Mouse (Mus musculus): ENCODE results near the gene Cfi. TPM values are rescaled to one million over a fixed set of nuclear protein-coding genes. Genes with fewer than 3 reads are reported as not detected.
A peak's percentile ranks its signal among the peaks of the same experiment; 100 is the strongest.

The Cfi gene
- 0.35 and 0.48 TPM in 2 replicates for polyA plus RNA-seq (2015; fragmentation: Nextera tagmentation; extraction: Ambion mirVana)

DNA sequence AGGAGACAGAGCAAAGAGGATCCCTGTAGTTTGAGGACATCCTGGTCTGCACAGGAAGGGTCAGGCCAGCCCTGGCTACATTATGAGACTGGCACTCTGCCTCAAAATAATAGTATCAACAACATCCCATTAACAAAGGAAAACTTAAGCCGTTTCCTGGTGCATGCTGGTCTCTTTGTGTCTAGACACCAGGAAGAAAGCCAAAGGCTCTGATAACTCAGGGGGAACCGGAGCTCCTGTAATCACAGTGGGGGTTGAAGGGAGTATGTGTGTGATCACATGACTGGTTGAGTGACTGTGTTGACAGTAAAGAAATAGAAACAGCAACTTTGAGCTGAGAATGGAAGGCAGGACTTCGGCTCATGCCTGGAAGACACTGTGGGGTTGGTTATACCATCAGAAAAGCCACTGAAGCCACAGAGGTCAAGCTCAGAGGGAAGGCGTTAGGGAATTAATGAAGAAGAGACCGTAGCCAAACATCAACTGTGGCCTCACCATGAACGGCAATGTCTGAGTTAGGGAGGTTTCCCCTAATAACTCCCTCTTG, at the start of gene Cfi:
Cfi (plus strand) TSS at position 497 of the 547 bp plus-strand sequence.
- Histone ChIP-seq H3K4me3 (replicated peaks) (no peak within 1 kb of the TSS), H3K4me2 (replicated peaks) (peak within 1 kb of the TSS; percentile 10; the same call in 1 of the 2 replicates), H3K27ac (replicated peaks) (no peak within 1 kb of the TSS), H3K36me3 (no peaks in the 10 kb centered on the region), H3K4me1 (no peaks in the 10 kb centered on the region; the same call in 1 of the 2 replicates), H3K9me3 (replicated peaks) (no peaks in the 10 kb centered on the region), H3K27me3 (peaks cover 3% of the 10 kb centered on the region; the same call in 1 of the 2 replicates), H3K9ac (no peak within 1 kb of the TSS)
- ATAC-seq (ENCODE audit: insufficient number of reproducible peaks, low FRiP score, low TSS enrichment, low read depth): no peak
- 61% methylated on average over 6 of the region's 6 CpGs for WGBS

DNA sequence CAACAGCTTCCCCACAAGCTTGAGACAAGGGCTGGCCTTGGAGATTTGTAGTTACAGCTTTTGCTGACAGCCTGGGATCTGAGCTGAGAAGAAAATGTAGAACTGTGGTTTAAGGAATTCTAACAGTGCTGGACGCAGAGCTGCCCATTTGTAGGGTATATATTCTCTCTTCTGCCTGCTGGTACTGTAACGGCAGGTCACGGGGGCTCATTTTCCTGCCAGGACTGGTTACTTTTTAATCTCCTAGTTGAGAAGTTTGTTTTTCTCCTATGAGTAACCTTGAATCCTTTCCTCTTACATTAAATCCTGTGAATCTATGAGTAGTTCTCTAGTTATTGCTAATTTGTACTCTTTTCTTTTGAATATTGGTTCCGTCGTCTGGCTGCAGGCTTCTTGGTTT, 41.9 kb upstream of the Cfi start:
- 84% methylated on average over 5 of the region's 5 CpGs for WGBS

DNA sequence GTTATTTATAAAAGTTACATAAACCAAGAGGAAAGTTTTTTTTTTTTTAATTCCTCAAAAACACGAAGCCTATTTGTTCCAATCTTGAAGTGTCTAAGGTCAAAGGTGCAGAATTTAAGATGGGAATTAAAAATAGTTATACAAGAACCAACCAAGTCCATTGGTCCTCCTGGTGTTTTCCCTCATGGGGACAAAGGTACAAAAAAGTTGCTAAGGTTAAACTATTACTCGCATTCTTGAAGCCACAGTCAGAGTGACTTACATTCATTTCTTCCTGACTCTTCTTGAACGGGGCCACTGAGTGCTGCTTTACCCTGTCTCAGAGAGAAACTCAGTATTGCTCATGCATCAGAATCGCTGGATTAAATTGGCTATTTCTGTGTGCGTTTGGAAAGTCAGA, 38.3 kb upstream of the Cfi start:
- WGBS: 73% methylated on average over 5 of the region's 5 CpGs
- H3K4me1 ChIP-seq: no peaks in the 10 kb centered on the region
- no peak overlapping the region for H3K9ac ChIP-seq
- no peak overlapping the region for H3K27ac ChIP-seq (replicated peaks)
- H3K36me3 ChIP-seq: no peaks in the 10 kb centered on the region
- H3K4me3 ChIP-seq (replicated peaks): no peak overlapping the region
- H3K4me2 ChIP-seq (replicated peaks): no peak overlapping the region
- ATAC-seq (ENCODE audit: insufficient number of reproducible peaks, low FRiP score, low TSS enrichment, low read depth): no peak
- H3K27me3 ChIP-seq: no peaks in the 10 kb centered on the region
- no peaks in the 10 kb centered on the region for H3K9me3 ChIP-seq (replicated peaks)

More for the DNA sequence above, 41.9 kb upstream of the Cfi start:
- H3K4me2 ChIP-seq (replicated peaks): no peak overlapping the region
- H3K4me1 ChIP-seq: no peaks in the 10 kb centered on the region
- no peaks in the 10 kb centered on the region for H3K36me3 ChIP-seq
- H3K4me3 ChIP-seq (replicated peaks): no peak overlapping the region
- H3K9ac ChIP-seq: no peak overlapping the region
- no peak for ATAC-seq (ENCODE audit: insufficient number of reproducible peaks, low FRiP score, low TSS enrichment, low read depth)
- H3K9me3 ChIP-seq (replicated peaks): no peaks in the 10 kb centered on the region
- H3K27ac ChIP-seq (replicated peaks): no peak overlapping the region
- H3K27me3 ChIP-seq: no peaks in the 10 kb centered on the region

DNA sequence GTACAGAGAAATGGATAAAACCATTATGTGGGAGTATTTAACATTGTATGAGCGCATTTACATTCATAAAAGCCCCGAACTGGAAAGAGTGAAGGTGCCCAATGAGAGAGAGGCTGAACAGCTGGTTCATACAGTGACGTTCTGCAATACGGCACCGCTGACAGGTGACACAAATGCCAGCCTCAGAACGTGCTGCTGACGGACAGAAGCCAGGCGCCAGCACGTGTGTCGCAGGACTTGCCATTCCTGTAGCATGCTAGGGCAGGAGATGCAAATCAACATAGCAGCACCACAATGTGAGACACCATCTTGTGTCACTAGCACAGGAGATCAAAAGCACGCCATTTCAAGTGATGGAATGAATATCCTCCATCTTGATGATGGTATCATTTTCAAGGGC, 37.1 kb upstream of the Cfi start:
- WGBS: 74% methylated on average over 11 of the region's 11 CpGs
- no peak for ATAC-seq (ENCODE audit: insufficient number of reproducible peaks, low FRiP score, low TSS enrichment, low read depth)
- no peaks in the 10 kb centered on the region for H3K4me1 ChIP-seq

DNA sequence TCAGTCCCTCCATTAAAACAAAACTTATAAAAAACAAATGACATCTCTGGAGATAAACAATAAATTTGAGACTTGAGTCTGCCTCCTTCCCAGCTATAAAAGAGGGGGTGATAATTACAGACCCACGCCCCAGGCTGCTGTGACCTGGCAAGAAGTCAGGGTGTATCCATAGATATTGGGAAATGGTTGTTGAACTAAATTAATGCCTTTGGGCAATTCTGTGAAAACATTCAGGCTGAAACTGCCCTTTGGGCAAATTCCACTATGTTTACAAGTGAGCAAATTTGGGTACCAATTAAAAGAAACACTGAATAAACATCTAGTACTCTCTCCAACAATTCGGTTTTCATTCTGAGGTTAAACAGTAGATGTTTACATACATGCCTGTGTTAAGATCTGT, 36.7 kb upstream of the Cfi start:
- ATAC-seq (ENCODE audit: insufficient number of reproducible peaks, low FRiP score, low TSS enrichment, low read depth): no peak
- Histone ChIP-seq H3K4me3 (replicated peaks) (no peak overlapping the region), H3K27me3 (no peaks in the 10 kb centered on the region), H3K27ac (replicated peaks) (no peak overlapping the region), H3K9ac (no peak overlapping the region), H3K9me3 (replicated peaks) (no peaks in the 10 kb centered on the region), H3K36me3 (no peaks in the 10 kb centered on the region), H3K4me2 (replicated peaks) (no peak overlapping the region), H3K4me1 (no peaks in the 10 kb centered on the region)
- WGBS: 67% methylated on average over 2 of the region's 2 CpGs

More for the DNA sequence above, 37.1 kb upstream of the Cfi start:
- Histone ChIP-seq H3K9me3 (replicated peaks) (no peaks in the 10 kb centered on the region), H3K9ac (no peak overlapping the region), H3K27ac (replicated peaks) (no peak overlapping the region), H3K27me3 (no peaks in the 10 kb centered on the region), H3K4me3 (replicated peaks) (no peak overlapping the region), H3K36me3 (no peaks in the 10 kb centered on the region), H3K4me2 (replicated peaks) (no peak overlapping the region)

DNA sequence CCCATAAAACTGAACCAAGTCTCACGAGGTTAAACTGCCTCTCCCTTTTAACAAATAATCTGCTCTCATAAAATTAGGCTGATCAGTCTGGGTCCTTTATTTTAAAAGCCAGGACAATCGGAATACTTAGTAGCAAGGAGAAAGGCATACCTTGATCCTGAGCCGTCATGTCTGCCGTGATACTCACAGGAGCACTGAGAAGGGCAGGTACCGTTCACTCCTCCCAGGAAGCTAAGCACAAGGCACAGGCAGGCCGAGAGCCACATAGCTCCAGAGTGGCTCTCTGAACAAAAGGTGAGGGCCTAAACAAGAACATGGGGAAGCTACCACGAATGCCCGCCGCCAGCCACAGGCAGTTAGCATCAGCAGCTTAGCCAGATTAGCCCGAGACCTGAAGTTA, 31.9 kb upstream of the Cfi start, which contains the start of gene Lrit3:
Lrit3 (minus strand) TSS at position 266 of the 400 bp plus-strand sequence.
- Histone ChIP-seq H3K36me3 (no peaks in the 10 kb centered on the region), H3K4me1 (no peaks in the 10 kb centered on the region), H3K27ac (replicated peaks) (no peak within 1 kb of the TSS), H3K9me3 (replicated peaks) (no peaks in the 10 kb centered on the region), H3K27me3 (no peaks in the 10 kb centered on the region), H3K4me3 (replicated peaks) (no peak within 1 kb of the TSS), H3K4me2 (replicated peaks) (no peak within 1 kb of the TSS), H3K9ac (no peak within 1 kb of the TSS)
- 80% methylated on average over 10 of the region's 10 CpGs for WGBS
- ATAC-seq (ENCODE audit: insufficient number of reproducible peaks, low FRiP score, low TSS enrichment, low read depth): no peak

DNA sequence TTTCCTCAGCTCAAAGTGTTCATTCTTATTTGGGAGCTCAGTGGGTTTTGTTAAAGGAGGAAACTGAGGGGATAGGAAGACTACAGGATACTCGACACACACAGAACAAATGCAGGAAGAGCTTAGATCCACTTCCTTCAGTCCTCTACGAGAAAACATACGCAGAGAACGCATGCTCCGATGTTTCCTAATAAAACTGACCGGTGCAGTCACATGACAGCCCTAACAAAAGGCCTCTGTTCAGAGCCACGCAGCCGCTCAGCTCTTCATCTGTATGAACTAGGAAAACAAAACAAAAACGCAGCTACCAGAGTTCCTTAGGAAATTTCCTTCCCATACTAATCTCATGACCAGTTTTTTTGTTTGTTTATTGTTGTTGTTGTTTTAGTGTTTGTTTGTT, 14.8 kb upstream of the Cfi start:
- Histone ChIP-seq H3K4me2 (replicated peaks) (no peak overlapping the region), H3K36me3 (peaks cover 30% of the 10 kb centered on the region), H3K27ac (replicated peaks) (no peak overlapping the region), H3K27me3 (no peaks in the 10 kb centered on the region), H3K4me1 (no peaks in the 10 kb centered on the region), H3K4me3 (replicated peaks) (no peak overlapping the region), H3K9me3 (replicated peaks) (no peaks in the 10 kb centered on the region), H3K9ac (no peak overlapping the region)
- WGBS: 40% methylated on average over 9 of the region's 9 CpGs
- ATAC-seq (ENCODE audit: insufficient number of reproducible peaks, low FRiP score, low TSS enrichment, low read depth): no peak

DNA sequence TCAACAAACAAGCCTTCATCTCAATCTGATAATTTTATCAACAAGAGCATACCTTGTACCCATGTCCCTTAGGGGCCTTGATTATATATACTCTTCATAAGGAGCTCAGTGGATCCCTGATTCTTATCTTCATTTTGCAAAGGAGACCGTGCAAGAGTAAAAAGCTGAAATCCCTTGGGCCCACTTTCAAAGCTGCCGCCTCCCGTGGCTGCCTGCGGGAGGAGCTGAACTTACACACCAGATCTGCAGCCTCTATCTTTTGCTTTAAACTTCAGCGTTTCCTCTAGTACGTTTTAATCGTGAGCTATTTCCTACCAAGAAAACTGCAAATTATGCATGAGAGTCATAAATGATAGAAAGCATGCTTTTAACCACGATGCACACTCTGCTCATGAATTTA, 13.9 kb upstream of the Cfi start:
- Histone ChIP-seq H3K4me1 (no peaks in the 10 kb centered on the region), H3K4me3 (replicated peaks) (no peak overlapping the region), H3K9me3 (replicated peaks) (no peaks in the 10 kb centered on the region), H3K27me3 (no peaks in the 10 kb centered on the region), H3K4me2 (replicated peaks) (no peak overlapping the region), H3K9ac (no peak overlapping the region), H3K27ac (replicated peaks) (no peak overlapping the region), H3K36me3 (peaks cover 37% of the 10 kb centered on the region)
- WGBS: 69% methylated on average over 8 of the region's 8 CpGs
- ATAC-seq (ENCODE audit: insufficient number of reproducible peaks, low FRiP score, low TSS enrichment, low read depth): no peak

DNA sequence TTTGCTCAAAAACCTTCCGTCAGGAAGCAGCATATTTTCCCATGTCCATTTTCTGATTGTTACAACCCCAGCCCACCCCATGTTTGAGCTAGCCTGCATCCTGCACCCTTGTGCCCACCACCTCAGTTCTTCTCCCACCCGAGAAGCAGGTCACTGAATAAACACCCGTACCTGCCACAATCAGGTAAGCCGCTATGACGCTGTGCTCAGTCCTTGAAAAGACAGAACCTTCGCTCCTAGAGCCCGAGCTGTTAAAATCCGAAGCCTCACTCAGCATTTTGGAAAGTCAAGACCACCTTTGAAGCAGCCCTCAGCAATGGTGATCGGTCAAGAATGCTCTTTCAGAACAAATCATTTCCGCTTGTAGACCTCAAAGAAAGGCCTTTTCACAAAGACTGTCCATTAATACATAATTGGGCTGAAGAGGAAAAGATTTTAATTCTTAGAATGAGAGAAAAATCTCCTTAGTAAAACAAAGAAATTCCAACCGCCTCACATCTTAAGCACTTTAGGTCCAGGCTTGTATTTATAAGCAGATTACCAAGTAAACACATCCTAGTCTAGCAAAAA, 13.4 kb upstream of the Cfi start, which contains the start of gene Rrh:
Rrh (minus strand) TSS at position 382 of the 570 bp plus-strand sequence.
- 86% methylated on average over 11 of the region's 11 CpGs for WGBS
- Histone ChIP-seq H3K36me3 (peaks cover 40% of the 10 kb centered on the region), H3K4me1 (no peaks in the 10 kb centered on the region), H3K27ac (replicated peaks) (no peak within 1 kb of the TSS), H3K4me3 (replicated peaks) (no peak within 1 kb of the TSS), H3K4me2 (replicated peaks) (no peak within 1 kb of the TSS), H3K9ac (no peak within 1 kb of the TSS), H3K27me3 (no peaks in the 10 kb centered on the region), H3K9me3 (replicated peaks) (no peaks in the 10 kb centered on the region)
- ATAC-seq (ENCODE audit: insufficient number of reproducible peaks, low FRiP score, low TSS enrichment, low read depth): no peak

DNA sequence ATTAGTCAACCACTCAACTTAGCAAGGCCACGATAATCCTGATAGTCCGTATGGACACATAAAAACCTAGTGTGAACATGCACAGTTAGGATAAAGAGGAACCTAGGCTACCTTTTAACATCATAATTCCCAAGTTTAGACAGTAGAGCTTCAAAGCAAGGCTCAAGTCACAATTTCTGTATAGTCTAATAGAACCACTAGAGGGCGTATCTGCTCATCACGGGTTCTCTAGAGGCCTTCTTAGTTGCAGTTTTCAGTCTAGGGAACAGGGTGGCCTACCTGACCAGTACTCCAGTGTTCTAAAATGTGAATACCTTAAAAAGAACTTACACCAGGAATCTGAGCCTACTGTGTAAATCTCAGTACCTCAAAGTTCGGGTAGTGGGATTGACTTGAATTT, 12.4 kb upstream of the Cfi start:
- H3K36me3 ChIP-seq: peaks cover 48% of the 10 kb centered on the region
- 52% methylated on average over 5 of the region's 5 CpGs for WGBS
- no peak for ATAC-seq (ENCODE audit: insufficient number of reproducible peaks, low FRiP score, low TSS enrichment, low read depth)

DNA sequence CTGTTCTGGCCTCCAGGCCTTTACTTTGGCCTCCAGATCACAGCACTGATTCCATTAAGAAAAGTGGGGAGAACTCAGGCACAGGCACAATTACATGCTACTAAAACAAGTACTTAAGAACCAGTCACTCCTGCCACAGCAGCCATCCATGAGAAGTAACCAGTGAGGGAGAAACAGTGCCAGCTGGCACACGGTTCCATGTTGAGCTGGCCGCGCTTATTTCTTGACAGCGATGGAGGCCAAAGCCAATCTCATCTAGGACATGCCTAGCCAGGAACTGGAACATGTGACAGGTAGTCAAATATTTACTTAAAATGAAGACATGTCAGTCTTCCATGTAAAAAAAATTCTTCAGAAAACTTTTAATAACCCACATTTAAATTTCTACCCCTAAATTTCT, 11.5 kb upstream of the Cfi start:
- Histone ChIP-seq H3K4me2 (replicated peaks) (no peak overlapping the region), H3K27me3 (no peaks in the 10 kb centered on the region), H3K9me3 (replicated peaks) (no peaks in the 10 kb centered on the region), H3K4me3 (replicated peaks) (no peak overlapping the region), H3K9ac (no peak overlapping the region), H3K4me1 (no peaks in the 10 kb centered on the region), H3K27ac (replicated peaks) (no peak overlapping the region), H3K36me3 (peaks cover 49% of the 10 kb centered on the region)
- WGBS: 94% methylated on average over 4 of the region's 4 CpGs
- ATAC-seq (ENCODE audit: insufficient number of reproducible peaks, low FRiP score, low TSS enrichment, low read depth): no peak

More for the DNA sequence above, 12.4 kb upstream of the Cfi start:
- Histone ChIP-seq H3K27ac (replicated peaks) (no peak overlapping the region), H3K9ac (no peak overlapping the region), H3K4me2 (replicated peaks) (no peak overlapping the region), H3K4me1 (no peaks in the 10 kb centered on the region), H3K4me3 (replicated peaks) (no peak overlapping the region), H3K9me3 (replicated peaks) (no peaks in the 10 kb centered on the region), H3K27me3 (no peaks in the 10 kb centered on the region)

DNA sequence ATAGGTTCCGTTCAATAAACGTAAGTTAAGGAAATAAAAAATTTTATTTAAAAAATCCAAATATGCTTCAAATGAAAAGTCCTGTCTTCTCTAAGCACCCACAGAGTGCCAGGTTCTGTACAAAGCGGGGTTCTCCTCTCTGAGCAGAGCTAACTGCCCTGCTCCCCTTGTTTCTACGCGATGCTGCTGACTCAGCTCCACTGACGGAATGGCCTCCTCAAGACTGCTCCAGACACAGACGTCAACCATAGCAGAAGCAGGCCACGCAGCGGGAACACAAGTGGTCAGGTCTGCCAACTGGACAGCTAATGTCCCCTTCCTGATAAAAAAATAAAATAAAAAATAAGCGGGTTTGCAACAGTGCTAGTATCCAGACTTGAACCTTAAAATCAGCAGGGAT, 10.8 kb upstream of the Cfi start:
- Histone ChIP-seq H3K4me1 (peaks cover 7% of the 10 kb centered on the region), H3K36me3 (peaks cover 49% of the 10 kb centered on the region), H3K9ac (no peak overlapping the region), H3K9me3 (replicated peaks) (no peaks in the 10 kb centered on the region), H3K27ac (replicated peaks) (no peak overlapping the region), H3K4me2 (replicated peaks) (no peak overlapping the region), H3K4me3 (replicated peaks) (no peak overlapping the region), H3K27me3 (no peaks in the 10 kb centered on the region)
- WGBS: 91% methylated on average over 10 of the region's 10 CpGs
- no peak for ATAC-seq (ENCODE audit: insufficient number of reproducible peaks, low FRiP score, low TSS enrichment, low read depth)

Data from embryonic facial prominence, embryonic 15.5 days (tissue).